Mouse (Mus musculus) spleen, adult 12 weeks (tissue): ENCODE data around the gene Arhgef17.
A peak's percentile ranks its signal among the peaks of the same experiment; 100 is the strongest.
"Not testable (repeated sequence)": the region's sequence is repeated elsewhere in the genome, so short reads cannot be mapped to it uniquely, and the experiment has no call there.

Experiments
- DNase-seq: peaks from one replicate; pipeline ENCODE4 v3.0.0; 2022; ENCODE audit warnings: low spot score

The Arhgef17 gene

DNA sequence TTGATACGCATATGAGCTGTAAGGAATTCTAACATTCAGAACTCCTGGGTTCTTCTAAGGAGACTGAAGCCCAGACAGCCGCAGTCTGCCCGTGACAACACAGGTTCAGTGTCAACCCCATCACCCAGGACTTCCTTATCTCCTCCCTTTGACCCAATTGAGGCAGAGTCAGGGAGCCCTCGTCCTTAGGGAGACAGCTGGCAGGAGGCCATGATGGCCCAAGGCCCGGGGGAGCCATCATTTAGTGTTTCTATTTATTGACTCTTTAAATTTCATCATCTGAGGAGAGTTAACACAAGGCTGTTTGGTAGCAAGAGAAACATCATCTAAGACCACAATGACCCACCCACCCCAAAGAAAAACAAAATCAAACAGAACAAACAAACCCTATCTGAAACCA, 60.0 kb downstream of the Arhgef17 start:
- no peak for DNase-seq

DNA sequence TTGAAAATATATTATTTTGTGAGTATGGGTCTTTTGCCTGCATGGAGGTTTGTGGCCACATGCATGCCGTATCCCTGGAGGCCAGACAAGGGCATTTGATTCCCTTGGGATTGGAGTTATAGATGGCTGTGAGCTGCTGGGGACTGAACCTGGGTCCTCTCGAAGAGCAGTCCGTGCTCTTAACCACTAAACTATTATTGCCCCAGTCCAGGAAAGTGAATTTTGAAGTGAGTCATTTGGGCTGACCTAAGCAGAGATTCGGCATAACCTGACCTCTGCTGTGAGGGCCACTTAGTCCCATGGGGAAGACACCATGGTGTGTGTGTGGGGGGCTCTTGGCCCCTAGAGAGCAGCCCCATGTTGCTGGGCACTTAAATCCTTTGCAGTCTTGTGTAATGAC, 60.6 kb downstream of the Arhgef17 start:
- DNase-seq: no peak

DNA sequence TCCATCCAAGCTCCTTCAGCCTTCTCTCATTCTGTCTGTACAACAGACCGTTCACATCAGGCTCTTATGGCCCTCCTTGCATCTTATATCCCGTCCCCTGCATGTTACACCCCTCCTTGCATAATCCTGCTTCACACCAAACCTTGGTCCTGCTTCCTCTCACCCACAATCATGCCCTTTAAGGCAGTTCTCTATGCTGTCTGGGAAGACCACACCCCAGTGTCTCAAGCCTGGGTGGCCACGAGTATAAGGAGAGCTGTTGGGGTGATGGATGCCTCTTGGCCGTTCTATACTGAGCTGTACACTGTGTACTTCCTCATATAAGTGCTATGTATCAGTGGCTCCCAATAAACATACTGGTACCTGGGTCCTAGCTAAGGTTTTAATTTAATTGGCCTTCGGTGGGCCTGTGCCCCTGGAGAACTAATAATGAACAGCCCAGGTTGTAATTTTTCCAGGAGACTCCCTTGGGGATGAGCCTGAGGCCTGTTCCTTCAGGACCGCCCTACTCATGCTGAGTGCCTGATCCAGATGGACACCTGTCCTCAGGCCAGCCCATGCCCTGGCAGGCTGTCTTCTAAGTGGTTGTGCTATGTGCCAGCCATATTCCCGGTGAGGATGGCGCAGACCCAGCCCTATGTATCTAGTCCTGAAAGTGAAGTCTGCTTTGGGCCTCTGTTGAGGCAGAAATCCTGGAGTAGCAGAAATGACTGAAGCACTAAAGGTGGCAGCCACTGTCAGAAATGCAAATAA, 61.9 kb downstream of the Arhgef17 start:
- no peak for DNase-seq

DNA sequence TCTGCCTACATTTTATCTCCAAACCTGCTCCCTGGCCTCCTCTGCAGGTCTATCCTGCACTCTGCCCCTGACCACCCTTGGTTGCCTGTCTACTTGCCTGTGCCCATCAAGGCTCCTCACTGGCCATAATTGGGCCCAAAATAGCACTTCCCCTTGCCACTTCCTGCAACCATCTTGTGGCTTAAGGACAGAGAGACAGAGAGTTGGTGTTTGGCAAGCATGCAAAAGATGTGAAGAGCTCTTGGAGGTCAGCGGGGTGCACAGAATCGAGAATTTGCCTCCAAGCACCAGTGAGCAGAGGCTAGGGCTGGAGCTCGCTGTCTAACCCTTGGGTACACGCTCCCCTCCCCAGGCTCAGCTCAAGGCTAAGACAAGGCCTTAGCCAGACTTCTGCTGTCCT, 63.4 kb downstream of the Arhgef17 start:
- no peak for DNase-seq

DNA sequence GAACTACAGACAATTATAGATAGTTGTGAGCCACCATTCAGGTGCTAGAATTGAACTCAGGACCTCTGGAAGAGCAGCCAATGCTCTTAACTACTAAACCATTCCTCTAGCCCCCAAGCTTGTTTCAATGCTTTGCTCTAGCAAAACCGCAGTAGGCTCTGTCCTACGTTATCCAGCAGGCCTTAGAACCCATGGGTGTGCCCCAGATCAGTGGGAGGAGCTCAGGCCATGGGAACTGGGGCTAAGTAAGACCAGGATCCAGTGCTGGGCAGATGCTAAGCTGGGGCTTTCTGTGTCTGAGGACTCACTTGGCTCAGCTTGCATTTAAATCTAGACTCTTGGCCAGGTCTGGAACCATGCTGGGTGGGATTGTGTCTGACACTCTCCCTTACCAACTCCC, 64.3 kb downstream of the Arhgef17 start:
- no peak for DNase-seq

DNA sequence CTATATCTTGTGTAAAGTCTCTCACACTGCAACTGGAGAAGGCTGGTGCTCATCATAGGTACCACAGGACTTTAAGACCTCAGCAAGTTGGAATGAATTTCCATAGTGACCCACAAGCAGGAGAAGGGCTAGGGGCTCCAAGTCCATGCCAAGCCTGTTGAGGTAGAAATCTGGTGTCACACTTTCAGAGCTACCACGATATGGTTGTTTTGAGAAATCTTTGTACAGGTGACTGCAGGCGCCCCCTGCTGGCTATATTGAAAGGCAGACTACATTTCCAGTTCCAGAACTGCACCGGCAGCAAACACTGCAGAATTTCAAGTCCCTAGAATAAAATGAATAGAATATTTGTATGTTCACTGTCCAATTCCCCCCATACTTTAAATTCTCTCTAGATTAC, 65.2 kb downstream of the Arhgef17 start:
- DNase-seq: peak; percentile 69

DNA sequence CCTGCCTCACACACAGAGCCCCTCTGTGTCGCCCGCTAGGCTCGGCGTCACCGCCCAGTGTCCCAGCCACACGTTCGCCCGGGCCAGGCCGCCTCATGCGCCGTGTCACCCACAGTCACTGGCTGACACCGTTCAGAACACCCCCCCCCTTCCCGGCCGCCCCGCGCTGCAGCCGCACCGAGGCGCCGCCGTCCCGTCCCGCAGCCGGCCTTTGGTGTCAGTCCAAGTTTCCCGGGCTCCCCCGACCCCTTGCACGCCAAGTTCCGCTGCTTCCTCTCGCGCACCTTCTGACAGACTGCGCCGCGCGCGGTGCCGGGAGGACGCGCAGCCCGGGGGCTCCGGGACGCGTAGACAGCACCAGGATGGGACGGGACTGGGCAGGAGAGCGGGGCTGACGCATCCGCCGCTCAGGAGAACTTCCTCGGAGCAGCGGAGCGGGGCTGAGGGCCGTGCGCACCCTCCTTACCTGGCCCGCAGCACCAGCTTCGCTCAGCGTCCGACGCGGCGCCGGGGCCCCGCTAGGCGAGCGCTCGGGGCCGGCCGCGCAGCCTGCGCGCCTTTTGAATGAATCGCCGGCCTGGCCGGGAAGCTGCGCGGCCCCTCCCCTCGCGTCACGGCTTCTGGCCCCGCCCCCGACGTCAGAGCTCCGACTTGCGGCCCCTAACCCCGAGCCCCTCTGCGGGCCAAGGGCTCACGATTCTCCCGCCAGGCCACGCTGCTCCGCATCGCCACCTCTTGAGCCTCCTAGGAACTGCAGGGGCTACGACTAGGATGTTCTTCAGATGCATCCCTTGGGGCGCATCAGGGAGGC, 68.9 kb downstream of the Arhgef17 start, which contains the start of gene Relt:
Gene Relt, minus strand, starts transcription at position 619 of the 811 bp plus-strand sequence.
- DNase-seq: peak; percentile 93

DNA sequence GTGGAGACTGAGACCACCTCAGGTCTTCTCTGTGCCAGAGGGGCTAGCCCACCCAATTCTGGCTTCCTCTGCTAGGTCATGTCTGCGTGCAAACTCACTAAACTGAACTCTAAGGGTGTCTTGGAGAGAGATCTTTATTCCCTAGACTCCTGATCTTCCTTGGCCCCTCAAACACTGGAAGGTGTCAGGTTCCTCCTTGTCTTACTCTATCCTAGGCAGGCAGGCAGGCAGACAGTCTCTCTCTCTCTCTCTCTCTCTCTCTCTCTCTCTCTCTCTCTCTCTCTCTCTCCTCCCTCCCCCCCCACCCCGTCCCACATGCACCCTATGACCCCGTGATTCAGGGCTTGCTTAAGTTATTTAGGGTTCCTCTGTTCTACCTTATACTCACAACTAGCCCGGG, 69.6 kb downstream of the Arhgef17 start:
- no peak for DNase-seq

DNA sequence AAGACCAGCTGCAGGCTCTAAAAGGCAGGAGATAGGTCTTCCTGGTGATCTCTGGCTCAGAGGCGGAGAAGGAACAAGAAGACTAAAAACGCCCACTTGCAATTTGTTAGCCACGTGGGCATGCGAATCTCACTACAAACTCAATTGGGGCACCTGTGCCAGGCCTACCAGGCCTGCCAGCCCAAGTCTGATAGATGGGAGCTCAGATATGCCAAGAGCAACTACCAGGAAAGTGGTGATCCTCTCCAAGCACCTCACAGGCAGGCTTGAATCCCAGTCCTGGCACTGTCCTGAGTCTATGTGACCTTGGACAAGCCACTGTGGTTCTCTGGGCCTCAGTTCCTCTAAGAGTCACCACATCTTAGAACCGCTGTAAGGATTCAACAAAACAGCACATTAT, 70.7 kb downstream of the Arhgef17 start:
- no peak for DNase-seq

DNA sequence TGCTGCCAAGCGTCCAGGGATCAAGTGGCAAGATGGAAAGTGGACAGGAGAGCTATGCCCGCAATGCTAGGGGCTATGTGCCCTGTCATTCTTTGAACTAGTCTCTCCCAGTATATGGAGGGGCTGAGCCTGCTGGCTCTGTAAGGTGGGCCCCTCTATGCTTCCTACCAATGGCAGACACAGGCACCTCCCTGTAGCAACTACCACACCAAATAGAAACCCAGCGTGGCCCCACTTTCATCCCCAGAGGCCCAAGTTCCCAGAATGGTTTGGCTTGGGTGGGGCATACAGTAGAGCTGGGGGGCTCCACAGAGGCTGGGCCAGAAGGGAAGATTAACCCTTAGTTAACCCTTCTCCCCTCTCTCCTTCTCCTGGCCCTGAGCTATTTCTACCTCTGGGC, 71.5 kb downstream of the Arhgef17 start:
- DNase-seq: no peak

DNA sequence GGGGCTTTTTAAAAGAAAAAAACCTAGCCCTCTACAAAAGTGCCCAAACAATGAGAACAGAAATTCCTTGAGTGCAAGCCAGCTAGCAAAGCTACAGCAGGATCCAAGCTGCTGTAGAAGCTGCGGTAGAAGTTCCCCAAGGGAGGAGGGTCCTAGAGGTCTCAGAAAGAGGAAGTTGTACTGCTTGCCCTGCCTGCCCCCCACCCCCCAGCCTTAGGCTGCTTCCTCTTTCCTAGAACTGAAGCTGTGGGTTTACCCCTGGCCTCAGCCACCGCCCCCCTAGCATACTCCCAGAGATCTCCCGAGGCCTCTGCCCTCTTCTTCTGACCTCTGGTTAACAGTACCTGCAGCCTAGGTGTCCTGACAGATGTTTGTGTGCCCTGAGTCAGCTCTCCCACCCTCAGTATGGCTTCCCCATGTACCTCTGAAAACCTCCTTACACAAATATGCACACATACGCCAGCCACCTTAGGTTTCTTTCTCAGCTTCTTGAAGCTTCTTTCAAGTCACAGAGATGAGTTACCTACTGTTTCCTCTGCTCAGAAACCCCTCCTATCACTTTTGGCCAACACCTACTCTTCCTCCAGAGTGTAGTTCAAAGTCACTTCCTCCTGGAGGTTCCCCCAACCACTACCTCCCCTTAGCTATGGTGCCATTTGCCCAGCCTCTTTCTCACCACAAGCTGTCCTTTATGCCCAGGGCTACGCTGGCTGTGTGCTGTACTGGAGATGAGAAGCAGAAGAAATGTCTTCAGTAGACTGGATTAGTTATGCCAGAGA, 75.9 kb downstream of the Arhgef17 start:
- peak; percentile 59 for DNase-seq

DNA sequence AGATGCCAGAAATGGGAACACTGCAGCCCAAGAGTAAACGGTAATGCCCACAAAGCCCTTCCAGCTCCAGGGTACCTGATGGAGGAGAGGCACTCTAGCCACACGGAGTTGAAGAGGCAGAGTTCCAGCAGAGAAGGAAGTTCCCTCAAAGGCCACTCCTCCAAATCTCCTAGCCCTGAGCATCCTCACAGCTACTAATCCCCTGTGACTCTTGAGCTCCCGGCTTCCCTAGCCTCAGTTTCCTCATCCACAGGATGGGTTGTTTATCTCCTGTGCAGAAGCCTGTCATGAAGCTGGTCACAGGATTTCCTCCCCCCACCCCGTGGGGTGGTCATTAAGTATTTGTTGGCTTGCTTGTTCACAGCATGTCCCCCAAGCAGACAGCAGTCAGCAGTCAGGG, 76.6 kb downstream of the Arhgef17 start:
- no peak for DNase-seq

DNA sequence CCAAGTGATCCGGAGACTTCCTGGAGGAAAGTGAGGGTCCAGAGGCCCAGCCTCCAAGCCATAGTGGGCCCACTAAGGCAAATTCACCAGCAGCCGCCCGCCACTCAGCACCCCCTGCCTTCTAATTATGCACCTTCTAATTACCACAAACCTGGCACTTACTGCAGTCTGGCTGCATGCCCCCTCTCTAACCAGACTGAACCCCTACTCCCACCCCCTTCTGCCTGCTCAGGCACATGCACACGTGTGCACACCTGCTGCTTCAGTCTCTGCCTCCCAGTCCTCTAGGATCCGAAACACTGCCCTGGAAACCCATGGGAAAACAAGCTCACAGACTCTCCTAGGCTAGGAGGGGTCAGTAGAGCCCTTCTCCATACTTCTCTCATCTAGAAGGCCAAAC, 77.0 kb downstream of the Arhgef17 start:
- DNase-seq: no peak

DNA sequence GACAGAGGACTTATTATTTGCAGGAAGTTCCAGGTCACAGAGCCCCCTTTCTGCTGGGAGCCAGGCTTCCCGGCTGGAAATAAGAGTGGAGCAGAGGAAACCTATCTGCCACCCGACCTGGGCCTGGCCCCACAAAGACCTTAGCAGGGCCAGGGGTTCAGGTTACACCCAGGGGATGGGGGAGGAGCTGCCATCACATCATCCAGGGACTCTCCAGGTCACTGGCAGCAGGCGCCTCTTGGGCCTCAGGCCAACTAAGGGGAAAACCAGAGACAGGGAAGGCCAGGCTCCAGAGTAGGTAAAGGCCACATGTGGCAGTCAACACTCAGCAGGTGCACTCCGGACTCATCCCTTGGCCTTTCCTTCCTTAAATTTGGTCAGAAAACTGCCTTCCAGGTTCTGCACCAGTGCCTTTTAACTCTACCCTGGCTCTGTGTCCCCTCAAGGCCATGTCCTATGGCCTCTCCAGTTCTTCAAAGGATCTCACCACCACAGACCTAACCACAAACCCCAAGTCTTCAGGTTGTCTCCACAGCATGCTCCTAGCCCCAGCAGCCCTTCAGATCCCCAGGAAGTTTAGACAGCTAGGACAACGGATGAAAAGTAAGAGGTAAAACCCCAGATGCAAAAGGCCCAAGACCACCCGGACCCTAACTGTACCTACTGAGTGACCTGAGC, 77.6 kb downstream of the Arhgef17 start:
- DNase-seq: no peak

DNA sequence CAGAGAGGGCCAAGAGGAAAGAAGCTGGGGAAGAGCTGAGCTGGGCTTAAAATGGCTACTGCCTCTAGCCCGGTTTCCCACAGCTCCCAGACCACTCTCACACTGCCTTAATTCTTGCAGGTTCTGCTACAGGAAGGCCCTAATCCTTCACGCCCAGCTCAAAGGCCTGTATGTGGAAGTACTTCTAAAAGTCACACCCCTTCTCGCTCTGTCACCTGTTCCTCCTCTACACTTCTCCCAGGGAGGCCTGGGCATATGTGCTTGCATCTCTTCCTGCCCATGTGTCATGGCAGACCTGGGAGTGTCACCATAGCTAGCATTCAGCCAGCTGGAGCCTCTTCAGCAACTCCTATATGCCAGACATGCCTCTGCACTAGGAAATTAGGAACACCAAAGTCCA, 78.5 kb downstream of the Arhgef17 start:
- DNase-seq: no peak

DNA sequence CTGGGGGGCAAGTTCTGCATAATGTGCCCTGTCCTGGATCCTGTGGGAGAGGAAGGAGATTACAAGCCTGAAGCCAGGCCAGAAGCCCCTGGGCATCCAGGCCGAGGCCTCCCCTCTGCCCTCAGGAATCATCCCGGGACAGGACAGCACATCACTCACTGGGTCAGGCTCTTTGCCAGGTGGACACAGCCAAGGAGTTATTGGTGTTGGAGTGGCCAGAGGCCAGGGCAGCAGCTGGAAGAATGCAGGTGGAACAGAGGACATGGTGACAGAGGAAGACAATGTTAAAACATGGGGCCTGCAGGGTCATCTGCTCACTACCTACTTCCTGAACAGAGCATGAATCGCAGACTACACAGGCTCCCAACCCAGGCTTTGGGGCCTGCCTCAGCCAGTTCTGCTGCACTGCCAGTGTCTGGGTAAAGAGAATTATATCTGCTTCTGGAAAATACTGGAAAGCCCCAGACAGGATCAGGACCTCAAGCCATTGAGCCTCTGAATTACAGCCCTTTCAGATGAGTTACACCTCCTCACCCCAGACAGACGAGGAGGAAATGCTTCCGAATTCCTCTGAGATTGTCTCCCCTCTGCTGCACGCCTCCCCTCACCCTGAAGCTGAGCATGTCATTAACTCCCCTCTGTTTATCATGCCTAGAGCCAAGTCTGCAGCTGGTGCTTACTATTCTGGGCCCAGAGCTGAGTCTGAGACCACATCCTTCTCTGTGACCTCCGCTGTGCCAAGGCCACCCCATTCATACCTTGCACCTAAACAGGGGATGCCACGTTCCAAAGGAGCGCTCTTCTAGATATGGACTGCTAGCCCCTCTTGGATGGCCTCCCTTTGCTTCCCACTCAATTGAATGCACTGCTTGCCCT, 80.2 kb downstream of the Arhgef17 start:
- no peak for DNase-seq

DNA sequence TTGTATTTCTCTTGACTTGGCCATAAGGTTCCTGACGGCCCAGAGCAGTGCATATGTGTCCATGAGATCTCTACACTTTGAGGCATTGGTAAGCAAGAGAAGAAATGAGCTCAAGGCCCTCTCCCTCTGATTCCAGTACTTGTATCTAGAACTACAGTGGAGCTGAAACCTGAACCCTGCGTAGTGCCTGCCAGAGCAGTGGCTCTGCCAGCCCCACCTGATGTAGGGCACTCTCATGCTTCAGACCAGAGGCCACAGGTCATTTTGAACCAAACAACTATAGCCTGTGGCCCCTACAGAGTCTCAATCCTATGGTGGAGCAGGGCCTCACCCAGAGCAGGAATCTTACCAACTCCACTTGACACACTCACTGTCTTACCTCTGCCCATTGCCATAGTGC, 82.4 kb downstream of the Arhgef17 start:
- no peak for DNase-seq

DNA sequence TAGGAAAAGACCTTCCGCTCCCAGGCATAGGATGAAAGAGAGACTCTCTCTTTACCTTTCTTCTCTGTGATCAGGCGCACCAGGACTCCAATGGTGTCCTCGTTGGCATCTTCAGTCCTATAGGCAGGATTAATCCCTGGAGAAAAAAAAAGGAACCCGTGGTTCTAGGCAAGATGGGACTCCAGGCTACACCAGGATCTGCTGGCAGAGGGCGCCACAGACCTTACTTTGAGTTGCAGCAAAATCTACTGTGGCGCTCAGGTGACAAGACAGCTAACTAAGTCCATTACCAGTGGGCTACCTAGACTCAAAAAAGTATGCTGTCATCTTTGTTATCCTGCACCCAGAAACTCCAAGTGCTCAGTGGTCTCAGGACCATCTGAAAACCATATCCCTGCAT, 83.2 kb downstream of the Arhgef17 start:
- peak; percentile 65 for DNase-seq

DNA sequence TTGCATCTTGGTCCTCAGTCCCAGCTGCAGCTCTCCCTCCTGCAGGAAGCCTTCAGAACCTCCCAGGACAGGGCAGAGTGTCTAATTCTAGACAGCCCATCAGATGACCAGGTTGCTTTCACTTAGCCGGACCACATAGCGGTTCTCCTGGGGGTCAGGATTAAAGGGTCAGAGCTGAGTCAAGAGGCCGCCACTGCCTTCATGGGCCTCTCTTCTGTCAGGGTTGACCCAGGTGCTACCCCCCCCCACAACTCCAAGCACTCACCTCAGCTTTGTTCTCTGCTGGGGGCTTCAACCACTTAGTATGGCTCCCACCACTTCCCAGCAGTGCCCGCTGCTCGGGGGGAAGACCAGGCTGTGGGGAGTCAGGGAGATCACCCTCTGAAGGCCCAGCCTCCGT, 84.8 kb downstream of the Arhgef17 start:
- no peak for DNase-seq

DNA sequence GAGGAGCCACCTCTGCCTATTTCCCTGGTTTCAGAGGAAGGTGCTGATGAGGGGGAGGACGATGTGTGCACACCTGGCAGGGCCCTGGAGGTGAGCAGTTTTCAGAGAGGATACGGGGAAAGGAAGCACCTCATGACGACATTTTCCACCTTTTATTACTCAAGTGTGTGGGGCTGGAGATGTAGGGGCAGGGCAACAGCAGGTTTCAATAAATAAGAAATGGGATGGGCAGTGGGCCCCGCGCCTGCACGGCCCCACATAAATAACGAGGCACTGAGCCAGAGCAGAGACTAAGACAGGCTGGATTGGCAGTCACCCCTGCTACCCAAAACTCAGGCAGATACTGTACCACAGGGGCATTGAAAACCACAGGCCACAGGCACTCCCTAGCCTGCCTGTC, 85.9 kb downstream of the Arhgef17 start:
- DNase-seq: not testable (repeated sequence)

DNA sequence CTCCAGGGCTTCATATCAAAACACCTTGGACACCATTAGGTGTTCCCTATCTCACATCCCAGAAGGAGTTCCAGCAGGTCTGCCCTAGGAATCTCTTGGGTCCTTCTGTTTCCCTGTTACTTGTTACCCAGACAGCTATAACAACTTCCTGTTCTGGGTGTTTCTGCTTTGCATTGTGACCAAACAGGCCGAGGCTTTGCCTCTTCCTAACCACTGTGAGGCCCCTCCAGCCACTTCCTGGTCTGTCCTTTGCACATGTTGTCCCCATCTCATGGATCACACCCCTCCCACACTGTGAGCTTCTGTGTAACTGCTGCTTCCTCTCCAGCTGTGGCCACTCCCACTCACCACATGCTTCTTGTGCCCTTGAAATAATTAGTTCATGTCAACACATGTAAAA, 86.5 kb downstream of the Arhgef17 start:
- peak; percentile 44 for DNase-seq
